Mouse (Mus musculus) cerebellum, adult 18-20 months (tissue): Measurements from ENCODE around the gene C1qtnf7.

Source experiments
- DNase-seq, 2 experiments: peaks; one replicate each; pipeline ENCODE4 v3.0.0; 2021

The C1qtnf7 gene

GRCm38 (mm10) chr5:43621575-43622299 is 106.4 kb downstream of the C1qtnf7 start:
- DNase-seq = no peak

GRCm38 (mm10) chr5:43625407-43625806 is 110.1 kb downstream of the C1qtnf7 start:
- no peak for DNase-seq

GRCm38 (mm10) chr5:43634071-43634601 is 118.8 kb downstream of the C1qtnf7 start:
- DNase-seq = no peak

DNA sequence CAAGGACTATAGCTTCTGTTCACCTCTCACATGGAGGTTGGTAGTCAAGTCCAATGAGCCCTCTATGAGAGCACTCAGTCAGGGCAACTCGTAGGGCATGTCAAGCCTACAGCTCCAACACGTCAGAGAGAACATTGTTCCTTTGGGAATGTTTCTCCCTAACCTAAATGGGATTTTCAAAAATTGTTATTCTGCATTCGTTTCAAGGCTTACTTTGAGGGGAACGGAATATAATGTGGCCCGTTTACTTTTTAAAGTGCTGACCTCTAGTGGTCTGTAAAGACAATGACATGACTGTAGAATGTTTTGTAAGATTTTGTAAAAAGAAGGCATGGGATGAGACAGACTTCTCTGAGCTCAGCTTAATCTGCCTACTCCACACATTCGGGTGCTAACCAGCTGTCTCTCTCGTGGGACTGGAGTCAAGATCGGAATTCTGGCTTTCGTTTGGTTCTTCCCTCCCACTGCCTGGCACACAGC is 119.3 kb downstream of the C1qtnf7 start:
- DNase-seq = no peak

GRCm38 (mm10) chr5:43645020-43645419 is 129.7 kb downstream of the C1qtnf7 start:
- no peak for DNase-seq

DNA sequence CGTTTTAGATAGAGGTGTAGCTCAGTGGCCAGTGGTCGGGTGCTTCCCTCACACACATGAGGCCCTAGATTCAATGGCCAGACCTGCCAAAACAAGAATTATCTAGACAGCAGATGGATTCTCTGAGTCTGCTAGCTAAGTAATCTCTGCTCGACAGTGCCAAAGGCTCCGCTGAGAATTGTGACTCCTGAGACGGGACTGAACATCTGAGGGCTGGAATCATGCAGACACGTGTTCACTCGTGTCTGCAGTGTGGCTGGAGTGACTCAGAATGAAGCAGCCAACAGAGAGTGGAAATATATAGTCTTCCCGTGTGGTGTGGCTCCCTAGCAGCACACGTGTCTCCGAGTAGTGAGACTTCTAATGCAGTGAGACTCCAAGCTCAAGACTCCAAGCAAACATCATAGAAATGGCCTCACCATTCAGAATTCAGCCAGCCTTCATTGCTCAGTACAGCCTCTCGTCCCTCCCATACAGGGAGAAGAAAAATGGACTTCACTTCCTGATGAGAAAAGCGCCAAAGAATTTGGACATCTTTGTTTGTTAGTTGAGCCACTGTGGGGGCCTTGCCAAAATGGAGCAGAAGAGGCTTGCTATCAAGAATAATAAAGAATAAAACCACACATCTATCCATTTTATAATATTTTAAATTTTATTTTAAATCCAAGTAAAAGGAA is 131.9 kb downstream of the C1qtnf7 start:
- DNase-seq = no peak

DNA sequence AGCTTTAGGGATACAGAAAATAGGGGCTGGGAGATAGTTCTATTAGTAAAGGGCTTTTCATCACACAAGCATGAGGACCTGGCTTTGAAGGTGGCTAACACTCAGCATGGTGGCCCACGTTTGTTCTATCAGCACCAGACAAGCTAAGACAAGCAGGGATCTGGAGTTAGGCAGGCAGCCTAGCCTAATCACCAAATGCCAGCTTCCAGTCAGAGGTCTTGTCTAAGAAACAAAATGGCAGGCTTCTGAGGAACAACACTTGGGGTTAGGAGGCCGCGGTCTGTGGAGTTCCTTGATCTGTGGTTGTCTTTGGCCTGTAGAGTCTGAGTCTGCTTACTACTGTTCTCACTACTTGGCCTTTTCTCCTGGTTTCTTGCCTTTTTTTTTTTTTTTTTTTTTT is 146.2 kb downstream of the C1qtnf7 start:
- no peak for DNase-seq

DNA sequence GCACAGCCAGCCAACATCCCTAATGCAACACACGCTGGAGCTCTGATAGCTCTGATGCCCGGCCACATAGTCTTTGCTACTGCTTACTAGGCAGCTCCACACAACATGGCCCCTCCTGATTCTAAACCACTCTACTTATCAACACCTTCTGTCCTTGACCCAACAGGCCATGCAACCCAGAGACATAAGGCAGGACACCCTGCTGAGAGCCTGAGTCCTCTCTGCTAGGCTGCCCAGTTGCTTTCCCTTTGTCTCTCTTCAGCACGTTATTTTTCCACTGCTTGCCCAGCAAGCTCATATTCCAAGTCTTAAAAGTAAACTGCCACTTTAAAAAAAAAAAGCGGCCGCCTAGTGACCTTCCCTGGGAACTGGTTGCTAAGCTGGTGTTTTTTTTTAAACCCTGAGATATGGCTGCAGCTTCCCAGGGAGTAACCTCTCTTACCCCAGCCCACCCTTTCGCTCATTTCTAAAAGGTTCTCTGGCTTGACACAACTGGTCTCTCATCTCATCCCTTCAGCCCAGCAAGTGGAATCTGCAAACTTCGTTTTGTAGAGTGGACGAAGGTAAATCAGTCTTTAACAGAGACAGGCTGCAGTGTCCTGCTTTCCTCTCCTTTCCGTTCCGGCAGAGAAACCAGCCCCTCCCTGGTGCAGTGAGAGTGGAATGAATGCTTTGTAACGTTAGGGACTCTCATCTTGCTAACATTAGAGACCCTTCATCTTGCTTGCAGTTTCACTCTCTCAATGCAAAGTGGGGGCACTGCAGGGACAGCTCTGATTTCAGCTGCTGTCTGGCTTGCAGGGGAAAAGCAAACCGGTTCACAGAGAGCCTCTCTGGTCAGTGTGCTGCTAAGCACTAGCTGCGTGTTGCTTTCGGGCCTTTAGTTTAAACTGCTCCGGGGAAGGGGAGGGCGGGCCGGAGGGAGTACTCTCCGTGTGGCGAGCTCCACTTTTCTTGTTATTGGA is 146.9 kb downstream of the C1qtnf7 start, which contains the start of gene Cc2d2a:
Gene Cc2d2a, plus strand, starts transcription at position 350 of the 965 bp plus-strand sequence.
- peak; percentile 52 to 59 for DNase-seq

DNA sequence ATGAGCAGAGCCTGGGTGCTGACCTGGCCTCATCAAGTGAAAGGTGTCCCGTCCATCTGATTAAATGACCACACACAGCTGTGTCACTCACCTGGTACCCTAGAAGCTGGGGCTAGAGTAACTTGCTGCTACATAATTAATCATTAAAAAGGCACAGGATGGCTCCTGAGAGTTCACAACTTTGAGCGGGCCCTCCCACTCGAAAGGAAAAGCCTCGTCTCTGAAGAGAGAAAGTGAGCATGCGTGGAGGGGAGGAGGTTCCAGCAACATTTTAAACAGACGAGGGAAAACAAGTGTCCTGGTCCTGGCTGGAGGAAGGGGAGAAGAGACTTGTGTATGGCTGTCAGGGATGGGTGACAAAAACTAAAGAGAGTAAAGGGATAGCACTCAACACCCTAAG is 148.2 kb downstream of the C1qtnf7 start:
- no peak for DNase-seq

- no peak for DNase-seq
Observed at GRCm38 (mm10) chr5:43665144-43665543, 149.8 kb downstream of the C1qtnf7 start.
